Mouse (Mus musculus) v-Abl transformed pro-B cells (cell line): Measurements from ENCODE around the gene Trpt1.

ENCODE experiments used
- in situ Hi-C, 2 experiments: fragments of 400-800 bp; cut with MboI; formaldehyde crosslinking; loops; one replicate each; pipeline ENCODE4 v1.15.1; 2025; ENCODE audit not compliant: unreplicated experiment in 2 of 2

Trpt1 gene

DNA sequence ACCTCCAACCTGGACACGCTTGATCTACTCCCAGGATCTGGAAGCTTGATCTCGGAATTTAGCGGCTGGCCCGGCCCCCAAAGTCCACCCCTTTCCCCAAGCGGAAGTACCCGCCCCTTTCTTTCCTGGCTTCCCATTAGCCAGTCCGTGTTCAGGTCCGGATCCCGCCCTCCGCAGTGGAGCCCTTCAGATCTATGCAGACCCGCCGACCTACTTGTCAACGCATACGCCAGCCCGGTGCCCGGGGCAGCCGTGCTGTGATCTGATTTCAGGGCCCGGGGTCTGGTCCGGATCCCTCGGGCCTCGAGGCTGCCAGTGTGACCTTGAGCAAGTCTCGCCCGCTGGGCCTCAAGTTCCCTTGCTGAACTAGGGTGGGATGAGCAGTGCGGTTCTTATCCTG lies at the start of gene Trpt1, which contains the start of gene Nudt22:
Gene Trpt1 (plus strand): TSS at position 126 of the 400 bp plus-strand sequence.
Gene Nudt22 (minus strand): TSS at position 112 of the 400 bp plus-strand sequence.
- in situ Hi-C loops, result no loop called here

GRCm38 (mm10) chr19:6947742-6948141 lies 48.2 kb upstream of the Trpt1 start:
- in situ Hi-C loops, result no loop called here

DNA sequence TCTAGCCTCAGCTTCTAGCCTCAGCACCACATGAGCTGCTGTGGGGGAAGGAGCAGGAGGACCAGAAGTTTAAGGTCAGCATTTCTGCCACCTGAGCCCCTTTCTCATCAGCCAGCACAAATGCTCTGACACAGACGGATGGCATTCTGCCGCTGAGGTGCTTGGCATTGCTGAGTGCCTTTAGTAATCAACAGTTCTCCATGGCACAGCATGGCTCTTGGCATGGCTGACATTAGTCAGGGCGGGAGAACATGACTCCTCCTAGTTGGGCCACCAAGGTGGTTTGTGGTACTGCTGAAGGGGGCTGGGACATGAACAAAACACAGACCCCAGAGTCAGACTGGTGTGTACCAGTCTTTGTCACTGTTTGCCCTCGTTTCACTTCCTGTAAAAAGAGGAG lies 47.7 kb upstream of the Trpt1 start:
- in situ Hi-C loops, result no loop called here

DNA sequence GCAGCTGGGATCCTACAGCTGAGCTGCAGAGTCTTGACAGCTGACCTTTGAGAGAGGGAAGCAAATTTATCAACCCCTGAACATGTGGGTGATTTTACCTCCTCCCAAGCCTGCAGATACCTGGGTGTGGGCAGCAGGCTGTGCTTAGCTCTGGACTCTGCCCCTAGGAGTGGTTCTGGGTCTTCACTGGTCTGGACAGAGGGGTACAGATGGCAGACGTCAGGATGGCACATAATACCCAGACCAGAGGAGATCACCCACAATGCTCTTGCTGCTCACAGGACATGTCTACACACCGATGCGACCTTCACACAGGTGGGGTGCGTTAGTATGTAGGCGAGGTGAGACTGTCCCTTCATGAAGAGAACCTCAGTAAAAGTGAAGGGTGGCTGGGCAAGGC lies 46.4 kb upstream of the Trpt1 start:
- in situ Hi-C loops, result no loop called here

GRCm38 (mm10) chr19:6949951-6950350 lies 46.0 kb upstream of the Trpt1 start:
- in situ Hi-C loops, result no loop called here

DNA sequence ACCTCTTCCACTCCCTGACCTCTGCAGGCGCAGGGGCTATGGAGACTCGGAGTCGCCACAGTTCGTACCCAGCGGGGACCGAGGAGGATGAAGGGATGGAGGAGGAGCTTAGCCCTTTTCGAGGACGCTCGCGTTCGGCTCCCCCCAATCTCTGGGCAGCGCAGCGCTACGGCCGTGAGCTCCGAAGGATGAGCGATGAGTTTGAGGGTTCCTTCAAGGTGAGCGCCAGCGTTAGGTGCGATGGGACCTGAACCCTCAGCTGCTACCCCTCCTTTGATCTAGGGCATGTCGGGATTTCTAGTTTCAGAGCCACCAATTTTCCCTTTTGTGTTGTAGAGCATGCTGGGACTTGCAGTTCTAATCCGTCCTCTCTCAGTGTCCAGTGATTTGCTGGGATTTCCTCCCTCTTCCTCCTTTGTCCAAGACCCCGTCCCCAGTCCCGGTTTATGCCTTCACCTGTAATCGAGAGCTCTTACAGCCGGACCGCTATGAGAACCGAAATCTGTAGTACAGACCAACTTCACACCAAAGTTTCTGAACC lies 45.2 kb upstream of the Trpt1 start:
- in situ Hi-C loops, result no loop called here

GRCm38 (mm10) chr19:6951381-6951968 lies 44.5 kb upstream of the Trpt1 start:
- in situ Hi-C loops, result no loop called here

GRCm38 (mm10) chr19:6951994-6952711 lies 43.8 kb upstream of the Trpt1 start:
- in situ Hi-C loops, result no loop called here

DNA sequence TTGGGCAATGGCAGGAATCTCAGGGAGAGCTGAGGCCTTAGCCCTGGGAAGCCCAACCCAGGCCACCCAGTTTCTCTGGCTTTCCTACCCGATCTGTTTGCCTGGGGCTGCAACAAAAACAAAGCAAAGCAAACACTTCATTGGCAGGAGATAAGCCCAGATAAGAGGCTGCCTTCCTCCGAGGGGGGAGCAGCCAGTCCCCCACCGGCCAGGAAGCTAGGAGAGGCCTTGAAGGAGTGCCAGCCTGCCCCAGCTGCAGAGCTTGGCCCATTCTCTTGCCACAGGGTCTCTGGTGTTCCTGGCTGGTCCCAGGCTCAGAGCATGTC lies 43.3 kb upstream of the Trpt1 start:
- in situ Hi-C loops, result no loop called here

DNA sequence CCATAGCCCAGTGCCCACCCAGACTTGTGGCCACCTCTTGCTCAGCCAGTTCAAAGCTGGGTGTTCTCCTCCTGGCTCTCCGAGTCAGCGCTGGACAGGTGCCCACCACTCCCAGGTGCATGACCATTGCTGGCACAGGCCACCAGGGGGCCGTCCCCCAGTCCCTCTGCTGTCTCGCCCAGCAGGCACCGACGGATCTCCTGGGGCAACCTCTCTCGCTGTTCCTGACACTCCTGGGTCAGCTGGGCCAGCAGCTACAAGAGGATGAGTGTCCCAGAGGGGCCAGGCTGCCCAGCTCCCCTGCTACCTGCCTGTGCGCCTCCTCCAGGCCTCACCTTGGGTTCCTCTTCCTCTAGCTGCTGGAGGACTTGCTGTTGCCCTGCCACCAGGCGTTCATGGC lies 41.9 kb upstream of the Trpt1 start:
- in situ Hi-C loops, result no loop called here

- in situ Hi-C loops, result no loop called here
Measured at GRCm38 (mm10) chr19:6955424-6955823, 40.5 kb upstream of the Trpt1 start.

DNA sequence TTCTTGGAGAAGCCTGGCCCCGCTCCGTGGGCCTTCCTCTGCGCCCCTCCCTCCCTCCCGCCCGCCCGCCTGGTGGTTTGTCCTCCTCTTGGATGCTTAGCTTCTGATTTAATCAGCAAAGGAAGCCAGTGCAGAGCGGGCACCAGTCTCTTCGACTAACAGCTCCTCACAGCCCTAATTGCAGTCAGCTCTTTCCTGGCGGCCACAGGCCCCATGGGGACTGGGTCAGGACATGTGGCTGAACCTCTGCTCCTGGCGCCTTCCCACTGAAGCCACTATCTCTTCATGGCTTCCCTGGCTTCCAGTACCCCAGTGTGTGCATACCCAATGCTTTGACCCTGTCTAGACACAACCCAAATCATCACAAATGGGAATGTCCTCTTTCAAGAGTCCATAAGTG lies 39.5 kb upstream of the Trpt1 start:
- in situ Hi-C loops, result no loop called here

DNA sequence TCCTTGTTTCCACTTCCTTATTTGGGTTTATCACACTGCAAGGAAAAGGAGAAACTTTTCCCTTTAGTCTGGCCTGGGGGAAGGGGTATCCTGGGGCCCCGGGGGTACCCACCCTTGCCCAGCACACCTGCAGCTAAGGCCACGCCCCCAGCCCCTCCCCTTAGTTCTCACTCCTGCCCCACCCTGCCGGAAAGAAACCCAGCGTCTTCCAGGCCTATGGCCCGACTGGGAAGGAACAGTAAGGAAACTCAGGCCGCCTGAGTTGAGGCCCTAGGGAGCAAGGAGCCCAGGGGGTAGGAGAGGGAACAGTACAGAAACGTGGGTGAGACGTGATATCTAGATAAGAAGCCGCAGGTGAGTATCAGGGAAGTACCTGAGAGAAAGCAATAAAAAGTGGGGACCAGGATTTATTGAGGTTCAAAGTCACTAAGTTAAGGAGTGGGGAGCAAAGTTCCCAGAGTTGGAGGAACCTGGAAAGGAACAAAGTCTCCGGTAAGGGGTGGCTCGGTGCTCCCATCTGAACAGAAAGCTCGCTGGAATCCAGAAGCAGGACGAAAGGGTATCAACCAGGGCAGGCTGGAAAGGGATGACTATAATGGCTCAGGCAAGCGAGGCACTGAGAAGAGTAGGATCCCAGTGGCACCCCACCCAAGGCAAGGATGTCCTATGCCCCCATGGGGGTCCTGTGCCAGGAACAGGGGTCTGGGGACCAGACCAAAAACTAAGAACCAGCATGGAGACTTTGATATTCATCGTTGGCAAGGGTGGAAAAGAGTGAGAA lies 27.2 kb upstream of the Trpt1 start:
- in situ Hi-C loops, result no loop called here

GRCm38 (mm10) chr19:6969291-6969664 lies 26.7 kb upstream of the Trpt1 start:
- in situ Hi-C loops, result no loop called here

- in situ Hi-C loops, result no loop called here
Measured at GRCm38 (mm10) chr19:6969665-6970381, 26.1 kb upstream of the Trpt1 start.

- in situ Hi-C loops, result no loop called here
Measured at GRCm38 (mm10) chr19:6970460-6971085, 25.4 kb upstream of the Trpt1 start.

DNA sequence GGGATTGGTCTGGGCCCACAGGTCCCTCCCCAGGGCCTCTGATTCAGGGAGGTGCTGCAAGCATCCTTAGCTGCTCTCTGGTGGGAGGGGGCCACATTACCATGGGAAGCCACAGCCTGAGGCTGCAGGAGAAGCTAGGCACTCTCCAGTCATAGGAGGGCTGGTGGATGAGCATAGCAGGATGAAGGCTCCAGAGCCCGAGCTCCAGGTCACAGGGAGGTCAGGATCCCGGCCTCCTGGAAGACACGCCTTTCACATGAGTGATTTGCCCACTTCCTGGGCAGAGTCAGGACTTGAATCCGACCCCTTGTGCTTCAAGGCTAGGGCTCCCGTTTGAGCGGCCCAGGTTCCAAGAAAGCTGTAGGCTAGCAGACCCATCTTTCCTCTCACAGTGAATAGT lies 24.3 kb upstream of the Trpt1 start:
- in situ Hi-C loops, result no loop called here

DNA sequence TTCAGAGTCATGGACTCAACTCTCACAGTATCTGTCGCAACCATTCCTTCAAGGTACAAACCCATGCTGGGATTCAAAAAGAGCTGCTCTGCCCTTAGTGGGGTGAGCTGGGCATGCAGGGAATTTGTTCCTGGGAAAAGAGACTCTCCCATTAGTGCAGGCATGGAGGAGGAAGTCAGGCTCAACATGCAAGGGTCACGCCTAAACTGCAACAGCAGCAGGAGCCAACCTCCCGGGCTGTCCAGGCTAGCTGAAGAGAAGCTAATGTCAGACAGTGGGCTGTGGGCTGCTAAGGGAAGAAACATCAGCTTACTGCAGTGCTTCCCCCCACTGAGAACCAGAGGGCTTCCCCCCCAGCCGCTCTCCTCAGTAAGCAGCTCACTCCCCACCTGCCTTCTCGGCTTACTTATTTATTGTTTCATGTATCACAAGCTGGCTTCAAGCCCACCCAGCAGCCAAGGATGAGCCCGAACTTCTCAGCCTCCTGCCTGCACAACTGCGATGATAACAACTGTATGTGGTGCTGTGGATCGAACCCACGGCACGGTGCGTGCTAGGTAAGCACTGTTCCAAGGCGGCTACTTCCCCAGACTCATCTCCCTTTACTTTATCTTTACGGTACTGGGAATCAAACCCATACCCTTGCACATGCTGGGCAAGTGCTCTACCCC lies 23.5 kb upstream of the Trpt1 start:
- in situ Hi-C loops, result no loop called here

DNA sequence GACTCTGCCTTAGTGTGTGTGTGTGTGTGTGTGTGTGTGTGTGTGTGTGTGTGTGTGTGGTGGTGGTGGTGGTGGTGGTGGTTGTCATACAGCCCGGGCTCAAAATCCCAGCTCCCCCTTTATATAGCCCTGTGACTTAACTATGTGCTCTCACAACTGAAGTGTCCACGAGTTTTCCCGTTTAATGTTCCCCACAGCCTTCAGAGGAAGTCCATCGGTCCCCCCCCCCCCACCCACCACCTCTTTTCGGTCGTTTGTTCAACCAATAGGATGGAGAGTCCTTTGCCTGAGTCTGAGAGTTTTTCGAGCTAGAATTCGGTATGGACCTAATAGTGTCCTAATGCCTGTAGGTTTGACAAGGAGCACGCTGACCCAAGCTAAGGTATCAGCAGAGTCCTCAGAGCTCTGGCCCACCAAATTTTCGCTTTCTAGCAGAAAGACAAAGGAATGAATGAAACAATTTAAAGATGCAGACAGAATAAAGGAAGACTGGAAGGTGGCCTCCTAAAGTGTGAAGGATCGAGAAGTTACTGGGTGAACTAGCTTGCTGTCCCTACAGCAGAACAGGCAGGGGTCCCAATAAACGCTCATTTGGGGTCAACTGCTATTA lies 22.2 kb upstream of the Trpt1 start:
- in situ Hi-C loops, result no loop called here
